Mouse (Mus musculus) liver, adult 2 months (tissue): ENCODE data around the gene Mitd1.

Source experiments
- CTCF ChIP-seq: fragments of 200-500 bp; IDR thresholded peaks from 2 replicates; pipeline ENCODE4 v1.5.1; 2011; ENCODE audit warnings: low read depth, low read length, control low read depth
- POLR2A ChIP-seq: fragments of 200-500 bp; IDR thresholded peaks from 2 replicates; pipeline ENCODE4 v1.6.1; 2011; ENCODE audit warnings: low read length, control low read depth; ENCODE audit not compliant: insufficient read depth; ENCODE audit errors: extremely low read depth

DNA sequence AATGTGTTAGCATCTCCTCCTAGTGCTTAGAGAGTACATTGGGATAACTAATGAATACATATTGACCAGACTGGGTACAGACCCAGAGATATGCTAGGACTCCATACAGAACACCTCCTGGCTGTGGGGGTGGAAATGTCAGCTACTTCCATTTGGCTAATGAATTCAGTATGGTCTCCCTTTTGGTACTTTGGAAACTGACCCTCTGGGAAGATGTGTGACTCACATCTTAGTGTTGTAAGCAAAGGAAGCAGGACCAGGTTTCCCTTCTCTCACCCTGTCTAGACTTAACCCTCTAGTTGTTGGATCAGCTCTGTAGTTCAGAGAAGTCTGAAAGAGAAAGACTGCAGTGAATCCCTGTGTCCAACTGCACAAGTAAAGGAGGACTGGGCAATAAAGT lies 4.4 kb upstream of the Mitd1 start:
- TF ChIP-seq CTCF = no peak
- TF ChIP-seq POLR2A = no peak
